In genomic region chr13:43559711-43560457, GRCm38 (mm10) we compare ENCODE assay signal across 8 mouse cellular contexts. TPM values are rescaled to one million over a fixed set of nuclear protein-coding genes. Genes with fewer than 3 reads are reported as not detected.
DNase-seq lines count a peak whose midpoint lies in the region; ATAC-seq lines count a peak whose summit lies in the region.

TSS of gene Mcur1 (minus strand) at chr13:43560191.

- intact Hi-C loops in left cerebral cortex, postnatal 14 days (cut with DNase I): loop anchor here (10.0 kb wide), 2 partner anchors 175 to 385 kb away; partner anchors contain the start of gene Tbc1d7

- DNase-seq in adrenal gland, adult 2 months: peak; percentile 99
- peak; percentile 98 for DNase-seq in embryo, embryonic 11 days
- DNase-seq in gastrocnemius, postnatal 25 days: peak; percentile 97
- peak; percentile 81 to 83 for DNase-seq in left cerebral cortex, postnatal 14 days (ENCODE audit: low spot score in 2 of 2)
- DNase-seq in right cerebral cortex, postnatal 14 days: peak; percentile 87
- peak; percentile 86 to 94 for DNase-seq in urinary bladder, postnatal 36 days (ENCODE audit: low spot score in 2 of 2)

- ATAC-seq in inflammation-experienced regulatory T-cells, adult 6 months: peak; percentile 88
- peak; percentile 96 for ATAC-seq in megakaryocyte-erythroid progenitor cell, adult 5-6 weeks (replicated peaks; ENCODE audit: low FRiP score, low TSS enrichment, poor library complexity, severe bottlenecking)

RNA-seq across cellular contexts. Expression of gene Mcur1, which starts in this region (rescaled TPM):
- 10 to 100 TPM; 40.7 to 51.6 TPM for total RNA-seq in adrenal gland, adult 2 months (2021)
- polyA plus RNA-seq in adrenal gland, adult 2 months (2012; rRNA removed): 29.0 and 43.3 TPM in 2 replicates
- 10 to 100 TPM; 26.5 to 28.7 TPM for total RNA-seq in gastrocnemius, postnatal 25 days (2021)
- polyA plus RNA-seq in inflammation-experienced regulatory T-cells, adult 6 months (2017; shearing (Covaris generic)): 10 to 100 TPM in 2 of 3 experiments, 1 to 10 TPM in 1; 7.1 to 19.0 (median 17.0) TPM
- total RNA-seq in left cerebral cortex, postnatal 14 days (2021): 10 to 100 TPM; 12.5 to 14.6 TPM
- total RNA-seq in megakaryocyte-erythroid progenitor cell, adult 5-6 weeks (2014; fragmentation: Nextera tagmentation): 17.0 and 21.1 TPM in 2 replicates
- 10.9 and 14.2 TPM in 2 replicates for total RNA-seq in megakaryocyte-erythroid progenitor cell, adult 5-6 weeks (2017)

Comparison
In these comparisons a context has a peak if more than half of its experiments do, and no peak if none do; other contexts are left out.
1. Peak in every context shown above with its lines: DNase-seq and ATAC-seq.